Mouse (Mus musculus): ENCODE measurements around the gene Foxn3. TPM values are rescaled to one million over a fixed set of nuclear protein-coding genes. Genes with fewer than 3 reads are reported as not detected.
A peak's percentile ranks its signal among the peaks of the same experiment; 100 is the strongest.

Foxn3 gene
- total and polyA plus RNA-seq, 2 experiments from 2014 or later: 50.4 to 69.0 TPM

DNA sequence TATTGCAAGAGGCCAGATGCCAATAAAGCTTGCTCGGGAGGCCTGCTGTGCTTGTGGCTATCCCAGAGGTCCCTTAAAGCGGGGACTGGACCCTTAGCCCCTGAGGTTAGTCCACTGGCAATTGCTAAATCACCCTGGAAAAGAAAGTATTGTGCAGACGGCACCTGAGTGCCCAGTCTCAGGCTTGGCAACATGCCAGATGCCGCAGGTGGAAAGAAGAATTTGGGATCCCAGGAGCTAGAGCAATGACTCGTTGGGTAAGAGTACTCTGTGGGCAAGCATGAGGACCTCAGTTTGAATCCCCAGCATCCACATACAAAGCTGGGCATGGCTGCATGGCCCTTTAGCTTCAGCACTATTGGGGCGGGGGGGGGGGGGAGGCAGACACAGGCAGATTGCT is 35.9 kb downstream of the Foxn3 start:
- ATAC-seq (no peak), DNase-seq (ENCODE audit: low spot score) (no peak)
- Histone ChIP-seq H3K4me3 (ENCODE audit: low read length) (no peak overlapping the region), H3K9ac (replicated peaks; ENCODE audit: low read length) (no peak overlapping the region), H3K4me2 (ENCODE audit: low read depth, low read length) (no peak overlapping the region), H3K27ac (no peak overlapping the region), H3K9me3 (ENCODE audit: low read length) (no peaks in the 10 kb centered on the region), H3K4me1 (ENCODE audit: insufficient read depth, low read length) (no peaks in the 10 kb centered on the region), H3K27me3 (ENCODE audit: insufficient read depth, low read length) (no peaks in the 10 kb centered on the region), H3K36me3 (ENCODE audit: insufficient read depth, low read length) (no peaks in the 10 kb centered on the region)
- no peak for TF ChIP-seq CTCF (IDR thresholded peaks at IDR 0.05; ENCODE audit: low read depth)
- WGBS: 60% methylated on average over 5 of the region's 6 CpGs

DNA sequence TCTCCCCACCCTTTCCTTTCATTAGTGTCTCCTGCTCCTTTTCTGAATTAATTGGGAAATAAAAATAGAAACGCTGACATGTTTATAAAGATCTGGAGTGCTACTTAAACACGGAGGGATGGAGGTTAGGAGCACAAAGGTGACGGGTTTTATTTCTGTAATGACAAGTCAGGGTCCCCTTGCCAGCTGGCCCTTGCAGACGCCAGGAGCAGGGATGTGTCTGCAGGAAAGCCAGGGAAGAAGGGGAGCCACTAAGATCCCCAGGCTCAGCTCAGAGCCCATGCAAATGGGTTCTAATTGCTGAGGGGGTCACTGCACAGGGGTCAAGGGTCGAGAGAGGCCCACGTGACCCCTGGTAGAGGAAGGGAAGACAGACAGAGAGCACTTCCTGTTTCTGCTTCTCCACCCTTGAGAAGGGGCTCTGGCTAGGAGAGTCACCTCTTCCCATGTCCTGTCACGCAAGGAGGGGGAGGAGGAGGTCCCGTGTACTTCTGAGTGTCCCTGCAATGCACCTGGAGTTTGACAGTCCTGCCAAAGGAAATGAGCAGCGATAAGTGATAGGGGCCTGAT is 36.7 kb downstream of the Foxn3 start:
- Histone ChIP-seq H3K9me3 (ENCODE audit: low read length) (no peaks in the 10 kb centered on the region), H3K27me3 (ENCODE audit: insufficient read depth, low read length) (no peaks in the 10 kb centered on the region), H3K9ac (replicated peaks; ENCODE audit: low read length) (no peak overlapping the region), H3K36me3 (ENCODE audit: insufficient read depth, low read length) (no peaks in the 10 kb centered on the region), H3K4me2 (ENCODE audit: low read depth, low read length) (no peak overlapping the region), H3K4me3 (ENCODE audit: low read length) (no peak overlapping the region), H3K27ac (no peak overlapping the region), H3K4me1 (ENCODE audit: insufficient read depth, low read length) (no peaks in the 10 kb centered on the region)
- no peak for ATAC-seq
- DNase-seq (ENCODE audit: low spot score): no peak
- no peak for TF ChIP-seq CTCF (IDR thresholded peaks at IDR 0.05; ENCODE audit: low read depth)
- WGBS: 65% methylated on average over 9 of the region's 9 CpGs

DNA sequence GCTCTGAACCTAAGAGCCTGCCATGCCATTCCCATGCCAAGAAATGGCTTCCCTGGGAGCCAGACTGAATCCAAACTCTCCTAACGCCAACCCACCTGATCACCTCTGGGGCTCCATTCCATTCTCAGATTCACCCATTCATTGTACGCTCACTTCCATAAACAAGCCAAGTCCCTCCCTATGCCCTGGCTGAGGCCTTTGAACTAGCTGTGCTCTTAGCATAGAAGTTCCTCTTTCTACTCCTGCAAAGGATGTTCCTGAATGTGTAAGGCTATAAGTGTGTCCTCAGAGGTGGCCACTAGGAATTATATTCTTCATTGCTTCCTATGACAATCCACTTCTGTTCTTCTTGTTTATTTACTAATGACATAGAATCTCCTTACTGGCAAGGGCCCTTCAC is 40.5 kb downstream of the Foxn3 start:
- no peak overlapping the region for H3K4me3 ChIP-seq (ENCODE audit: low read length)
- no peak for DNase-seq (ENCODE audit: low spot score)
- no peaks in the 10 kb centered on the region for H3K27me3 ChIP-seq (ENCODE audit: insufficient read depth, low read length)
- H3K4me1 ChIP-seq (ENCODE audit: insufficient read depth, low read length): peaks cover 8% of the 10 kb centered on the region
- no peak overlapping the region for H3K9ac ChIP-seq (replicated peaks; ENCODE audit: low read length)
- 77% methylated on average over 2 of the region's 2 CpGs for WGBS
- H3K9me3 ChIP-seq (ENCODE audit: low read length): no peaks in the 10 kb centered on the region
- no peak for TF ChIP-seq CTCF (IDR thresholded peaks at IDR 0.05; ENCODE audit: low read depth)
- no peak overlapping the region for H3K4me2 ChIP-seq (ENCODE audit: low read depth, low read length)
- ATAC-seq: no peak
- H3K27ac ChIP-seq: no peak overlapping the region
- no peaks in the 10 kb centered on the region for H3K36me3 ChIP-seq (ENCODE audit: insufficient read depth, low read length)

DNA sequence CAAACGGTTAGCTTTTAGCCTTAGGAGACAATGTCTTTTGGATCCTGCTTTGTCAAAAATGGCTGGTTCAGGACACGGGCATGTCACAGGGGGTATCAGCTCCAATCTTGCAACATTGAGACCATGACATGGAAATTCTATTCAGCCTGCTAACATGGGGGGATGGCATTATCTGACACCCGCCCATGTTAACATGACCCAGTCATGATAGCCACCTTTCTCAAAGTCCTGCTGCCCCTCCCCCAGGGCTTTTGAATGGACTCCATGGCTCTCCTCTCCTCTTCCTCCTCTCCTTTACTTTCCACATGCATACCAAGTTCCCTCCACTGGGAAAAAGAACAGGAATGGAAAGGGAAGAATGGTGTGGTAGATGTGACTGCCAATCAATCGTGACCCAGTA is 43.5 kb downstream of the Foxn3 start:
- H3K4me2 ChIP-seq (ENCODE audit: low read depth, low read length): 0 out of 2 replicates have a peak overlapping the region, but pooled peaks have one; percentile 43
- ATAC-seq: no peak
- H3K27me3 ChIP-seq (ENCODE audit: insufficient read depth, low read length): no peaks in the 10 kb centered on the region
- H3K27ac ChIP-seq: 0 out of 2 replicates have a peak overlapping the region, but pooled peaks have one; percentile 67
- no peaks in the 10 kb centered on the region for H3K36me3 ChIP-seq (ENCODE audit: insufficient read depth, low read length)
- no peak for TF ChIP-seq CTCF (IDR thresholded peaks at IDR 0.05; ENCODE audit: low read depth)
- H3K9me3 ChIP-seq (ENCODE audit: low read length): no peaks in the 10 kb centered on the region
- 69% methylated on average over 4 of the region's 4 CpGs for WGBS
- H3K4me1 ChIP-seq (ENCODE audit: insufficient read depth, low read length): peaks cover 8% of the 10 kb centered on the region
- H3K4me3 ChIP-seq (ENCODE audit: low read length): no peak overlapping the region
- H3K9ac ChIP-seq (replicated peaks; ENCODE audit: low read length): no peak overlapping the region
- DNase-seq (ENCODE audit: low spot score): no peak

DNA sequence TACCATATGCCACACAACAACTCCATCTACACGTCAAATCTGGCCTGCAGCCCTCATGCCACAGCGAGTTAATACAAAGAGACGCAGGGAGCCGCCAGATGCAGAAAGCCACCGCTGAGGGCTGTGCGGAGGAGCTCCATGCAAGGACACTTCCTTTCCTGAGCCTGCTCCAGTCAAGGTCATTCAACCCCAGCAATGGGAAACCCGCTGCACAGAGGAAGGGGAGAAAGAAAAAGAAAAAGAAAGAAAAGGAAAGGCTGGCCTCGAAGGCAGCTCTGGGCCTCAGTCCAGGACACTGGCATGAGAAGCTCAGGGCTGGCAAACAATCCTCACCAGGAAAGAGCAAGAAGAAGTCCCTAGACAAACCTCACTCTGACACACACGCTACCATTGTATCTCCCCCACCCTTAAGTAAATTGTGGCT is 44.2 kb downstream of the Foxn3 start:
- no peak overlapping the region; the same call in 1 of the 2 replicates for H3K9ac ChIP-seq (replicated peaks; ENCODE audit: low read length)
- TF ChIP-seq CTCF (IDR thresholded peaks at IDR 0.05; ENCODE audit: low read depth): no peak
- peak overlapping the region; percentile 43 for H3K4me2 ChIP-seq (ENCODE audit: low read depth, low read length)
- no peaks in the 10 kb centered on the region for H3K36me3 ChIP-seq (ENCODE audit: insufficient read depth, low read length)
- 11% methylated on average over 9 of the region's 9 CpGs for whole genome bisulfite sequencing
- H3K4me3 ChIP-seq (ENCODE audit: low read length): 0 out of 2 replicates have a peak overlapping the region, but pooled peaks have one; percentile 14
- no peaks in the 10 kb centered on the region for H3K9me3 ChIP-seq (ENCODE audit: low read length)
- H3K4me1 ChIP-seq (ENCODE audit: insufficient read depth, low read length): peaks cover 8% of the 10 kb centered on the region
- ATAC-seq (peak; percentile 82), DNase-seq (ENCODE audit: low spot score) (peak; percentile 76)
- H3K27ac ChIP-seq: peak overlapping the region; percentile 67
- no peaks in the 10 kb centered on the region for H3K27me3 ChIP-seq (ENCODE audit: insufficient read depth, low read length)

DNA sequence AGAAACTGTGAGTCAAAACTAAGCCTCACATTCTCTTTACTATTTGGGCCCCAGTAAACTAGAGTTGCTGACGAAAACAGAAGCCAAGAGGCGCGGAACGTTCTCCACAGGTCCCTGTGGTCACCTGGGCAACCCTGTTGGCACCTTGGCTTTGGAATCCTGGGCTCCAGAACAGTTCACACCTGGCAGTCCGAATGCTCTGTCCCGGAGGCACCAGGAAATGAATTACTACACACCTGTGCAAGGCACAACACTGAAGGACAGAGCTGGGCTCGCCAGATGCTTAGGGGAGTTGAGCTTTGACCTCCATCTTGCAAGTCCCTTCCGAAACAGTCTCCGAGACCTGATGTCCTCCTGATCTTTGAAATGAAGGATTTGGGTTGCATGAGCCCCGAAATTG is 44.7 kb downstream of the Foxn3 start:
- Histone ChIP-seq H3K9me3 (ENCODE audit: low read length) (no peaks in the 10 kb centered on the region), H3K27ac (peak overlapping the region; percentile 67; the same call in 1 of the 2 replicates), H3K4me1 (ENCODE audit: insufficient read depth, low read length) (peaks cover 8% of the 10 kb centered on the region), H3K4me2 (ENCODE audit: low read depth, low read length) (peak overlapping the region; percentile 43; the same call in 1 of the 2 replicates), H3K4me3 (ENCODE audit: low read length) (no peak overlapping the region), H3K36me3 (ENCODE audit: insufficient read depth, low read length) (no peaks in the 10 kb centered on the region), H3K9ac (replicated peaks; ENCODE audit: low read length) (no peak overlapping the region; the same call in 1 of the 2 replicates), H3K27me3 (ENCODE audit: insufficient read depth, low read length) (no peaks in the 10 kb centered on the region)
- ATAC-seq: peak; percentile 39; the same call in 1 of the 2 replicates
- DNase-seq (ENCODE audit: low spot score): no peak
- 67% methylated on average over 10 of the region's 10 CpGs for WGBS
- no peak for TF ChIP-seq CTCF (IDR thresholded peaks at IDR 0.05; ENCODE audit: low read depth)

DNA sequence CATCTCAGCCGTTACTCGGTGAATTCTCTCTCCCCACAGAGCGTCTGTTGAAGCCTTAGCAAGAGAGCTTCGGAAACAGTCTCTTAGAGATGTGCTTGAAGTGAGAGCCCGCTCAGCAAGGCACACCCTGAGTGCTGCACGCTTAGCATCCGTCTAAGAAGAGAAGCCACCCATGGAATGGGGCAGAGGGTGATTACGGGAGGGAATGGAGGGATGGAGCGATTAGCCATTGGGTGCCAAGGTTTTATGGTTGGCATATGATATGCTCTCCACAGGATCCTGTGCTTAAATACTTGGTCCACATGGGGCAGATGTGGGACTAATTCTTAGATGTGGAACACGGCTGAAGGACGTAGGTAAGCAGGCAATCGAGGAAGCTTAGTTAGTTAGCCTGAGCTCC is 45.3 kb downstream of the Foxn3 start:
- Histone ChIP-seq H3K4me2 (ENCODE audit: low read depth, low read length) (no peak overlapping the region), H3K4me3 (ENCODE audit: low read length) (no peak overlapping the region), H3K4me1 (ENCODE audit: insufficient read depth, low read length) (peaks cover 8% of the 10 kb centered on the region), H3K27ac (no peak overlapping the region), H3K36me3 (ENCODE audit: insufficient read depth, low read length) (no peaks in the 10 kb centered on the region), H3K9me3 (ENCODE audit: low read length) (no peaks in the 10 kb centered on the region), H3K27me3 (ENCODE audit: insufficient read depth, low read length) (no peaks in the 10 kb centered on the region), H3K9ac (replicated peaks; ENCODE audit: low read length) (no peak overlapping the region)
- 83% methylated on average over 12 of the region's 12 CpGs for WGBS
- no peak for ATAC-seq
- no peak for TF ChIP-seq CTCF (IDR thresholded peaks at IDR 0.05; ENCODE audit: low read depth)
- no peak for DNase-seq (ENCODE audit: low spot score)
